Mouse (Mus musculus) spleen, adult 2 months (tissue): ENCODE results near the gene 5730480H06Rik.

Source experiments
- CTCF ChIP-seq: fragments of 200-500 bp; IDR thresholded peaks from 2 replicates; pipeline ENCODE4 v1.5.1; 2011; ENCODE audit warnings: mild to moderate bottlenecking, inconsistent platforms; ENCODE audit not compliant: insufficient read depth, insufficient read length, insufficient replicate concordance; ENCODE audit errors: extremely low read depth
- POLR2A ChIP-seq: fragments of 200-500 bp; IDR thresholded peaks from 2 replicates; pipeline ENCODE4 v1.6.1; 2011; ENCODE audit warnings: low read depth, low read length, inconsistent platforms

GRCm38 (mm10) chr5:48411462-48411861 lies 83.7 kb downstream of the 5730480H06Rik start:
- no peak for TF ChIP-seq CTCF
- no peak for TF ChIP-seq POLR2A
